Mouse (Mus musculus) CH12.LX (cell line): ENCODE measurements around the gene Epha6. TPM values are rescaled to one million over a fixed set of nuclear protein-coding genes. Genes with fewer than 3 reads are reported as not detected.

Source experiments
- DNase-seq: peaks from one replicate; pipeline ENCODE4 v3.0.0-alpha.2; 2013; ENCODE audit errors: extremely low read depth
- H3K27ac ChIP-seq: 2 replicates; pipeline ENCODE4 v1.5.1; 2012; ENCODE audit warnings: low read depth, mild to moderate bottlenecking, control low read depth, moderate library complexity; ENCODE audit not compliant: insufficient read depth
- H3K27me3 ChIP-seq: replicated peaks from 2 replicates; pipeline ENCODE3; 2012; ENCODE audit warnings: inconsistent platforms
- H3K36me3 ChIP-seq, 2 experiments: replicated peaks in 1 of 2; 2 replicates each; pipeline versions ENCODE3 to v1.6.1; 2012; ENCODE audit warnings: inconsistent platforms in 1 of 2, low read length in 1 of 2, mild to moderate bottlenecking in 1 of 2, mixed read lengths in 1 of 2, moderate library complexity in 1 of 2; ENCODE audit not compliant: control insufficient read depth in 1 of 2, insufficient read depth in 1 of 2
- H3K4me1 ChIP-seq, 2 experiments: 2 replicates each; pipeline ENCODE4 v1.6.1; 2012; ENCODE audit warnings: inconsistent platforms in 1 of 2, moderate library complexity in 1 of 2; ENCODE audit not compliant: insufficient read depth in 2 of 2, control insufficient read depth in 1 of 2
- H3K4me2 ChIP-seq: 2 replicates; pipeline ENCODE4 v1.6.1; 2012; ENCODE audit warnings: low read depth, mild to moderate bottlenecking, control low read depth; ENCODE audit not compliant: poor library complexity, insufficient read depth, severe bottlenecking
- H3K4me3 ChIP-seq, 3 experiments: fragments of 150-350 bp in 1 of 3; sonication (generic) in 1 of 3; replicated peaks in 1 of 3; 2 replicates each; pipeline versions ENCODE3 to v1.5.1; 2011 to 2012; ENCODE audit warnings: low read depth in 2 of 3, low read length in 2 of 3, mild to moderate bottlenecking in 2 of 3, moderate library complexity in 2 of 3, control low read depth in 1 of 3, improper control_type of control experiment in 1 of 3, inconsistent platforms in 1 of 3, mixed read lengths in 1 of 3; ENCODE audit not compliant: poor library complexity in 1 of 3
- H3K79me2 ChIP-seq: replicated peaks from 2 replicates; pipeline ENCODE4 v1.6.1; 2012; ENCODE audit warnings: mild to moderate bottlenecking, moderate library complexity; ENCODE audit not compliant: control insufficient read depth, poor library complexity, insufficient read depth, severe bottlenecking; ENCODE audit errors: extremely low read depth
- H3K9ac ChIP-seq: 2 replicates; pipeline ENCODE4 v1.6.1; 2012; ENCODE audit warnings: low read depth, mild to moderate bottlenecking, control low read depth, moderate library complexity; ENCODE audit not compliant: insufficient read depth
- H3K9me3 ChIP-seq: replicated peaks from 2 replicates; pipeline ENCODE3; 2012; ENCODE audit warnings: low read length, inconsistent platforms, mixed read lengths
- BHLHE40 ChIP-seq: IDR thresholded peaks from 2 replicates; pipeline ENCODE4 v1.6.1; 2011; ENCODE audit warnings: mild to moderate bottlenecking, low read depth, low read length, improper control_type of control experiment
- CHD1 ChIP-seq: IDR thresholded peaks from 2 replicates; pipeline ENCODE4 v1.6.1; 2012; ENCODE audit warnings: low read depth, low read length, improper control_type of control experiment, inconsistent platforms
- CTCF ChIP-seq, 2 experiments: IDR thresholded peaks in 1 of 2; conservative IDR thresholded peaks in 1 of 2; 2 replicates each; pipeline ENCODE4 v1.5.1; 2011 to 2012; ENCODE audit warnings: low read depth in 2 of 2, low read length in 2 of 2, improper control_type of control experiment in 1 of 2, inconsistent platforms in 1 of 2, mild to moderate bottlenecking in 1 of 2, moderate library complexity in 1 of 2
- E2F4 ChIP-seq: IDR thresholded peaks from 2 replicates; pipeline ENCODE4 v1.6.1; 2011; ENCODE audit warnings: low read depth, low read length, improper control_type of control experiment; ENCODE audit not compliant: insufficient replicate concordance
- EP300 ChIP-seq: IDR thresholded peaks from 2 replicates; pipeline ENCODE4 v1.6.1; 2011; ENCODE audit warnings: low read length, improper control_type of control experiment
- HCFC1 ChIP-seq: IDR thresholded peaks from 2 replicates; pipeline ENCODE4 v1.6.1; 2012; ENCODE audit warnings: low read depth, mild to moderate bottlenecking, inconsistent platforms, low read length, improper control_type of control experiment
- IRF4 ChIP-seq: IDR thresholded peaks from 2 replicates; pipeline ENCODE4 v1.6.1; 2014; ENCODE audit warnings: low read depth, mild to moderate bottlenecking, inconsistent platforms, low read length, improper control_type of control experiment
- JUN ChIP-seq: IDR thresholded peaks from 2 replicates; pipeline ENCODE4 v1.6.1; 2011; ENCODE audit warnings: low read depth, mild to moderate bottlenecking, low read length, improper control_type of control experiment, moderate library complexity; ENCODE audit not compliant: insufficient read depth
- JUND ChIP-seq: conservative IDR thresholded peaks from 2 replicates; pipeline ENCODE4 v1.6.1; 2011; ENCODE audit warnings: low read depth, low read length, improper control_type of control experiment
- MAX ChIP-seq: IDR thresholded peaks from 2 replicates; pipeline ENCODE4 v1.6.1; 2011; ENCODE audit warnings: low read length, improper control_type of control experiment
- MAZ ChIP-seq: IDR thresholded peaks from 2 replicates; pipeline ENCODE4 v1.6.1; 2012; ENCODE audit warnings: low read depth, mild to moderate bottlenecking, inconsistent platforms, low read length, improper control_type of control experiment, moderate library complexity
- MXI1 ChIP-seq: IDR thresholded peaks from 2 replicates; pipeline ENCODE4 v1.6.1; 2011; ENCODE audit warnings: mild to moderate bottlenecking, low read depth, low read length, improper control_type of control experiment
- NRF1 ChIP-seq: IDR thresholded peaks from 2 replicates; pipeline ENCODE4 v1.6.1; 2014; ENCODE audit warnings: low read depth, mild to moderate bottlenecking, inconsistent platforms, low read length, improper control_type of control experiment, moderate library complexity
- PAX5 ChIP-seq: IDR thresholded peaks from 2 replicates; pipeline ENCODE4 v1.6.1; 2012; ENCODE audit warnings: low read length, inconsistent platforms, mixed read lengths
- RAD21 ChIP-seq: IDR thresholded peaks from 2 replicates; pipeline ENCODE4 v1.6.1; 2011; ENCODE audit warnings: low read depth, mild to moderate bottlenecking, low read length, improper control_type of control experiment, moderate library complexity
- RCOR1 ChIP-seq: conservative IDR thresholded peaks from 2 replicates; pipeline ENCODE4 v1.6.1; 2012; ENCODE audit warnings: low read depth, mild to moderate bottlenecking, inconsistent platforms, low read length, improper control_type of control experiment
- SIN3A ChIP-seq: IDR thresholded peaks from 2 replicates; pipeline ENCODE4 v1.6.1; 2012; ENCODE audit warnings: low read length, improper control_type of control experiment, inconsistent platforms
- SMC3 ChIP-seq: IDR thresholded peaks from 2 replicates; pipeline ENCODE4 v1.6.1; 2011; ENCODE audit warnings: low read depth, low read length, improper control_type of control experiment
- TBP ChIP-seq: conservative IDR thresholded peaks from 2 replicates; pipeline ENCODE4 v1.6.1; 2011; ENCODE audit warnings: low read depth, low read length, improper control_type of control experiment
- UBTF ChIP-seq: IDR thresholded peaks from 2 replicates; pipeline ENCODE4 v1.6.1; 2012; ENCODE audit warnings: low read depth, mild to moderate bottlenecking, inconsistent platforms, low read length, improper control_type of control experiment, moderate library complexity
- ZC3H11A ChIP-seq: IDR thresholded peaks from 2 replicates; pipeline ENCODE4 v1.6.1; 2012; ENCODE audit warnings: low read depth, mild to moderate bottlenecking, inconsistent platforms, low read length, improper control_type of control experiment
- ZMIZ1 ChIP-seq: IDR thresholded peaks from 2 replicates; pipeline ENCODE4 v1.6.1; 2012; ENCODE audit warnings: low read depth, mild to moderate bottlenecking, inconsistent platforms, low read length, improper control_type of control experiment
- ZNF384 ChIP-seq: IDR thresholded peaks from 2 replicates; pipeline ENCODE4 v1.6.1; 2012; ENCODE audit warnings: low read depth, low read length, improper control_type of control experiment, inconsistent platforms
- dilution Hi-C: fragments of 300-500 bp; cut with MboI; formaldehyde crosslinking; loops from 2 replicates; pipeline ENCODE4 v1.14.3; 2020; ENCODE audit warnings: low sequenced_read_pairs; ENCODE audit not compliant: extremely low pct_unique_long_range_greater_than_20kb, extremely low pct_ligation_motif_present
- in situ Hi-C: fragments of 300-500 bp; cut with MboI; formaldehyde crosslinking; loops from 3 replicates; pipeline ENCODE4 v1.14.3; 2019; ENCODE audit warnings: low sequenced_read_pairs, low pct_ligation_motif_present, low pct_unique_long_range_greater_than_20kb, mixed read lengths
- polyA plus RNA-seq: library from polyadenylated mRNA; unstranded; fragments of >175 nt; gene quantifications from 2 replicates; pipeline ENCODE4 v1.2.1, GENCODE M21; 2012; ENCODE audit warnings: low read depth; ENCODE audit not compliant: insufficient read length
- total RNA-seq, 2 experiments: library from RNA; depleted of rRNA; stranded (reverse); fragments of 300-350 nt in 1 of 2; fragments of >200 nt in 1 of 2; gene quantifications; 2 replicates each; pipeline ENCODE4 v1.2.3; 2012 to 2014

The Epha6 gene
- total and polyA plus RNA-seq, 3 experiments, result not detected

- Histone ChIP-seq H3K9ac (no peak overlapping the region), H3K4me3 (no peak overlapping the region), H3K9me3 (peaks cover 45% of the 10 kb centered on the region), H3K27ac (no peak overlapping the region), H3K79me2 (no peaks in the 10 kb centered on the region), H3K4me2 (no peak overlapping the region), H3K4me1 (no peaks in the 10 kb centered on the region), H3K27me3 (no peaks in the 10 kb centered on the region), H3K36me3 (no peaks in the 10 kb centered on the region)
- TF ChIP-seq UBTF (no peak), NRF1 (no peak), MXI1 (no peak), PAX5 (no peak), ZMIZ1 (no peak)
- in situ Hi-C loops, result no loop called here
- dilution Hi-C loops, result no loop called here
- DNase-seq, result no peak
Observed at GRCm38 (mm10) chr16:60604613-60605012, 718 bp downstream of the Epha6 start.

GRCm38 (mm10) chr16:60585322-60585721 is 20.0 kb downstream of the Epha6 start:
- Histone ChIP-seq H3K4me2 (no peak overlapping the region), H3K27me3 (no peaks in the 10 kb centered on the region), H3K9ac (no peak overlapping the region), H3K27ac (no peak overlapping the region), H3K9me3 (peaks cover 47% of the 10 kb centered on the region), H3K36me3 (no peaks in the 10 kb centered on the region), H3K79me2 (no peaks in the 10 kb centered on the region), H3K4me3 (no peak overlapping the region), H3K4me1 (no peaks in the 10 kb centered on the region)
- TF ChIP-seq HCFC1, result no peak
- TF ChIP-seq CTCF (conservative IDR thresholded peaks at IDR 0.05 in 1 of 2, IDR thresholded peaks at IDR 0.05 in 1 of 2; ENCODE audit: low read depth in 2 of 2, low read length in 2 of 2), result peak in 1 of 2 experiments; percentile 21; a peak in 2 of 4 replicates
- TF ChIP-seq SMC3, result 0 out of 2 replicates have a peak, but pooled peaks have one; percentile 4
- TF ChIP-seq RAD21, result peak; percentile 20; the same call in 1 of the 2 replicates
- no peak for DNase-seq
- in situ Hi-C loops, result no loop called here
- dilution Hi-C loops, result no loop called here

GRCm38 (mm10) chr16:60584695-60585094 is 20.6 kb downstream of the Epha6 start:
- no peak overlapping the region for H3K4me3 ChIP-seq
- no peak for DNase-seq
- no peaks in the 10 kb centered on the region for H3K27me3 ChIP-seq
- no peaks in the 10 kb centered on the region for H3K79me2 ChIP-seq
- peaks cover 47% of the 10 kb centered on the region for H3K9me3 ChIP-seq
- no peak for TF ChIP-seq RCOR1
- no peak for TF ChIP-seq EP300
- no peak for TF ChIP-seq UBTF
- no peak for TF ChIP-seq SIN3A
- no peak for TF ChIP-seq ZC3H11A
- TF ChIP-seq BHLHE40, result no peak
- TF ChIP-seq CTCF (conservative IDR thresholded peaks at IDR 0.05 in 1 of 2, IDR thresholded peaks at IDR 0.05 in 1 of 2; ENCODE audit: low read depth in 2 of 2, low read length in 2 of 2), result no peak
- no peak for TF ChIP-seq MAZ
- TF ChIP-seq JUND, result no peak
- no peak for TF ChIP-seq IRF4
- no peak for TF ChIP-seq ZNF384
- TF ChIP-seq MAX, result no peak
- TF ChIP-seq JUN, result no peak
- TF ChIP-seq MXI1, result no peak
- TF ChIP-seq NRF1, result no peak
- no peak for TF ChIP-seq E2F4
- TF ChIP-seq TBP, result no peak
- no peak for TF ChIP-seq CHD1
- no peak overlapping the region for H3K4me2 ChIP-seq
- no peaks in the 10 kb centered on the region for H3K4me1 ChIP-seq
- H3K27ac ChIP-seq, result no peak overlapping the region
- H3K36me3 ChIP-seq, result no peaks in the 10 kb centered on the region
- no peak overlapping the region for H3K9ac ChIP-seq
- dilution Hi-C loops (no loop called here), in situ Hi-C loops (no loop called here)
